Mouse (Mus musculus): ENCODE results near the gene Btnl10. TPM values are rescaled to one million over a fixed set of nuclear protein-coding genes. Genes with fewer than 3 reads are reported as not detected.

Gene Btnl10
- polyA plus RNA-seq, 1 experiment from 2014 or later: 0.80 TPM

GRCm38 (mm10) chr11:58904410-58904718 is 13.3 kb upstream of the Btnl10 start:
- Histone ChIP-seq H3K27ac (ENCODE audit: low read length) (peak overlapping the region; percentile 54; the same call in 1 of the 2 replicates), H3K9me3 (replicated peaks; ENCODE audit: control insufficient read depth, low read length) (no peaks in the 10 kb centered on the region), H3K27me3 (ENCODE audit: control insufficient read depth, insufficient read depth, low read length) (no peaks in the 10 kb centered on the region), H3K4me1 (ENCODE audit: control insufficient read depth, insufficient read depth, low read length) (peaks cover 7% of the 10 kb centered on the region), H3K36me3 (ENCODE audit: control insufficient read depth, insufficient read depth, low read length) (no peaks in the 10 kb centered on the region), H3K9ac (ENCODE audit: low read length) (peak overlapping the region; percentile 85), H3K4me2 (ENCODE audit: low read depth, low read length) (peak overlapping the region; percentile 88), H3K4me3 (replicated peaks; ENCODE audit: low read length) (peak overlapping the region; percentile 67)
- ATAC-seq (ENCODE audit: insufficient read depth, low FRiP score): peak; percentile 15; the same call in 1 of the 2 replicates
- under 1% methylated on average over 8 of the region's 8 CpGs for WGBS

- WGBS: 45% methylated on average over 6 of the region's 6 CpGs
- no peak overlapping the region for H3K4me2 ChIP-seq (ENCODE audit: low read depth, low read length)
- no peak for ATAC-seq (ENCODE audit: insufficient read depth, low FRiP score)
- no peak overlapping the region for H3K4me3 ChIP-seq (replicated peaks; ENCODE audit: low read length)
- peaks cover 7% of the 10 kb centered on the region for H3K4me1 ChIP-seq (ENCODE audit: control insufficient read depth, insufficient read depth, low read length)
- no peaks in the 10 kb centered on the region for H3K9me3 ChIP-seq (replicated peaks; ENCODE audit: control insufficient read depth, low read length)
- no peaks in the 10 kb centered on the region for H3K27me3 ChIP-seq (ENCODE audit: control insufficient read depth, insufficient read depth, low read length)
- H3K9ac ChIP-seq (ENCODE audit: low read length): no peak overlapping the region
- H3K36me3 ChIP-seq (ENCODE audit: control insufficient read depth, insufficient read depth, low read length): no peaks in the 10 kb centered on the region
- H3K27ac ChIP-seq (ENCODE audit: low read length): no peak overlapping the region
These were observed 12.9 kb upstream of the Btnl10 start for GRCm38 (mm10) chr11:58904838-58905237.

GRCm38 (mm10) chr11:58913776-58914175 is 3.9 kb upstream of the Btnl10 start:
- no peaks in the 10 kb centered on the region for H3K27me3 ChIP-seq (ENCODE audit: control insufficient read depth, insufficient read depth, low read length)
- H3K4me2 ChIP-seq (ENCODE audit: low read depth, low read length): no peak overlapping the region; the same call in 1 of the 2 replicates
- H3K9me3 ChIP-seq (replicated peaks; ENCODE audit: control insufficient read depth, low read length): no peaks in the 10 kb centered on the region
- no peak for ATAC-seq (ENCODE audit: insufficient read depth, low FRiP score)
- no peaks in the 10 kb centered on the region; the same call in 1 of the 2 replicates for H3K4me1 ChIP-seq (ENCODE audit: control insufficient read depth, insufficient read depth, low read length)
- WGBS: 64% methylated on average over 1 of the region's 1 CpGs
- H3K9ac ChIP-seq (ENCODE audit: low read length): no peak overlapping the region
- no peaks in the 10 kb centered on the region for H3K36me3 ChIP-seq (ENCODE audit: control insufficient read depth, insufficient read depth, low read length)
- no peak overlapping the region for H3K27ac ChIP-seq (ENCODE audit: low read length)
- H3K4me3 ChIP-seq (replicated peaks; ENCODE audit: low read length): no peak overlapping the region

GRCm38 (mm10) chr11:58914461-58915028 is 3.2 kb upstream of the Btnl10 start:
- H3K9me3 ChIP-seq (replicated peaks; ENCODE audit: control insufficient read depth, low read length): no peaks in the 10 kb centered on the region
- peak overlapping the region; percentile 49 for H3K9ac ChIP-seq (ENCODE audit: low read length)
- ATAC-seq (ENCODE audit: insufficient read depth, low FRiP score): 0 out of 2 replicates have a peak, but pooled peaks have one; percentile 30
- no peaks in the 10 kb centered on the region; the same call in 1 of the 2 replicates for H3K4me1 ChIP-seq (ENCODE audit: control insufficient read depth, insufficient read depth, low read length)
- H3K36me3 ChIP-seq (ENCODE audit: control insufficient read depth, insufficient read depth, low read length): no peaks in the 10 kb centered on the region
- no peaks in the 10 kb centered on the region for H3K27me3 ChIP-seq (ENCODE audit: control insufficient read depth, insufficient read depth, low read length)
- H3K4me2 ChIP-seq (ENCODE audit: low read depth, low read length): peak overlapping the region; percentile 67
- WGBS: 11% methylated on average over 17 of the region's 17 CpGs
- no peak overlapping the region for H3K27ac ChIP-seq (ENCODE audit: low read length)
- peak overlapping the region; percentile 41 for H3K4me3 ChIP-seq (replicated peaks; ENCODE audit: low read length)

GRCm38 (mm10) chr11:58916879-58917744 is 596 bp upstream of the Btnl10 start:
- Histone ChIP-seq H3K4me2 (ENCODE audit: low read depth, low read length) (no peak overlapping the region), H3K36me3 (ENCODE audit: control insufficient read depth, insufficient read depth, low read length) (no peaks in the 10 kb centered on the region), H3K4me1 (ENCODE audit: control insufficient read depth, insufficient read depth, low read length) (no peaks in the 10 kb centered on the region; the same call in 1 of the 2 replicates), H3K4me3 (replicated peaks; ENCODE audit: low read length) (no peak overlapping the region), H3K27ac (ENCODE audit: low read length) (no peak overlapping the region), H3K9me3 (replicated peaks; ENCODE audit: control insufficient read depth, low read length) (no peaks in the 10 kb centered on the region), H3K27me3 (ENCODE audit: control insufficient read depth, insufficient read depth, low read length) (no peaks in the 10 kb centered on the region), H3K9ac (ENCODE audit: low read length) (no peak overlapping the region)
- no peak for ATAC-seq (ENCODE audit: insufficient read depth, low FRiP score)
- 49% methylated on average over 14 of the region's 14 CpGs for WGBS

- Histone ChIP-seq H3K4me2 (ENCODE audit: low read depth, low read length) (no peak overlapping the region), H3K4me1 (ENCODE audit: control insufficient read depth, insufficient read depth, low read length) (no peaks in the 10 kb centered on the region; the same call in 1 of the 2 replicates), H3K27ac (ENCODE audit: low read length) (no peak overlapping the region), H3K9ac (ENCODE audit: low read length) (no peak overlapping the region), H3K36me3 (ENCODE audit: control insufficient read depth, insufficient read depth, low read length) (no peaks in the 10 kb centered on the region), H3K4me3 (replicated peaks; ENCODE audit: low read length) (no peak overlapping the region), H3K9me3 (replicated peaks; ENCODE audit: control insufficient read depth, low read length) (no peaks in the 10 kb centered on the region), H3K27me3 (ENCODE audit: control insufficient read depth, insufficient read depth, low read length) (no peaks in the 10 kb centered on the region)
- 75% methylated on average over 5 of the region's 5 CpGs for WGBS
- no peak for ATAC-seq (ENCODE audit: insufficient read depth, low FRiP score)
These were observed 1.1 kb downstream of the Btnl10 start for GRCm38 (mm10) chr11:58918759-58919158.

- WGBS: 76% methylated on average over 9 of the region's 9 CpGs
- no peak overlapping the region for H3K4me3 ChIP-seq (replicated peaks; ENCODE audit: low read length)
- no peak overlapping the region for H3K4me2 ChIP-seq (ENCODE audit: low read depth, low read length)
- no peaks in the 10 kb centered on the region for H3K27me3 ChIP-seq (ENCODE audit: control insufficient read depth, insufficient read depth, low read length)
- no peak overlapping the region for H3K9ac ChIP-seq (ENCODE audit: low read length)
- H3K4me1 ChIP-seq (ENCODE audit: control insufficient read depth, insufficient read depth, low read length): no peaks in the 10 kb centered on the region
- no peak for ATAC-seq (ENCODE audit: insufficient read depth, low FRiP score)
- no peak overlapping the region for H3K27ac ChIP-seq (ENCODE audit: low read length)
- H3K9me3 ChIP-seq (replicated peaks; ENCODE audit: control insufficient read depth, low read length): no peaks in the 10 kb centered on the region
- no peaks in the 10 kb centered on the region for H3K36me3 ChIP-seq (ENCODE audit: control insufficient read depth, insufficient read depth, low read length)
These were observed 4.7 kb downstream of the Btnl10 start for GRCm38 (mm10) chr11:58922420-58922819.

- H3K4me2 ChIP-seq (ENCODE audit: low read depth, low read length): no peak overlapping the region
- WGBS: 67% methylated on average over 2 of the region's 3 CpGs
- no peaks in the 10 kb centered on the region for H3K9me3 ChIP-seq (replicated peaks; ENCODE audit: control insufficient read depth, low read length)
- H3K27ac ChIP-seq (ENCODE audit: low read length): no peak overlapping the region
- H3K4me1 ChIP-seq (ENCODE audit: control insufficient read depth, insufficient read depth, low read length): peaks cover 4% of the 10 kb centered on the region; the same call in 1 of the 2 replicates
- no peak for ATAC-seq (ENCODE audit: insufficient read depth, low FRiP score)
- no peaks in the 10 kb centered on the region for H3K27me3 ChIP-seq (ENCODE audit: control insufficient read depth, insufficient read depth, low read length)
- no peaks in the 10 kb centered on the region; the same call in 1 of the 2 replicates for H3K36me3 ChIP-seq (ENCODE audit: control insufficient read depth, insufficient read depth, low read length)
- no peak overlapping the region for H3K4me3 ChIP-seq (replicated peaks; ENCODE audit: low read length)
- no peak overlapping the region for H3K9ac ChIP-seq (ENCODE audit: low read length)
These were observed 8.9 kb downstream of the Btnl10 start for GRCm38 (mm10) chr11:58926651-58927050.

GRCm38 (mm10) chr11:58927053-58927452 is 9.3 kb downstream of the Btnl10 start:
- Histone ChIP-seq H3K4me1 (ENCODE audit: control insufficient read depth, insufficient read depth, low read length) (peaks cover 4% of the 10 kb centered on the region; the same call in 1 of the 2 replicates), H3K9ac (ENCODE audit: low read length) (no peak overlapping the region), H3K27ac (ENCODE audit: low read length) (no peak overlapping the region), H3K4me2 (ENCODE audit: low read depth, low read length) (no peak overlapping the region), H3K36me3 (ENCODE audit: control insufficient read depth, insufficient read depth, low read length) (peaks cover 4% of the 10 kb centered on the region; the same call in 1 of the 2 replicates), H3K4me3 (replicated peaks; ENCODE audit: low read length) (no peak overlapping the region), H3K27me3 (ENCODE audit: control insufficient read depth, insufficient read depth, low read length) (no peaks in the 10 kb centered on the region), H3K9me3 (replicated peaks; ENCODE audit: control insufficient read depth, low read length) (no peaks in the 10 kb centered on the region)
- ATAC-seq (ENCODE audit: insufficient read depth, low FRiP score): no peak
- 55% methylated on average over 2 of the region's 2 CpGs for WGBS
